In the genomic region with DNA sequence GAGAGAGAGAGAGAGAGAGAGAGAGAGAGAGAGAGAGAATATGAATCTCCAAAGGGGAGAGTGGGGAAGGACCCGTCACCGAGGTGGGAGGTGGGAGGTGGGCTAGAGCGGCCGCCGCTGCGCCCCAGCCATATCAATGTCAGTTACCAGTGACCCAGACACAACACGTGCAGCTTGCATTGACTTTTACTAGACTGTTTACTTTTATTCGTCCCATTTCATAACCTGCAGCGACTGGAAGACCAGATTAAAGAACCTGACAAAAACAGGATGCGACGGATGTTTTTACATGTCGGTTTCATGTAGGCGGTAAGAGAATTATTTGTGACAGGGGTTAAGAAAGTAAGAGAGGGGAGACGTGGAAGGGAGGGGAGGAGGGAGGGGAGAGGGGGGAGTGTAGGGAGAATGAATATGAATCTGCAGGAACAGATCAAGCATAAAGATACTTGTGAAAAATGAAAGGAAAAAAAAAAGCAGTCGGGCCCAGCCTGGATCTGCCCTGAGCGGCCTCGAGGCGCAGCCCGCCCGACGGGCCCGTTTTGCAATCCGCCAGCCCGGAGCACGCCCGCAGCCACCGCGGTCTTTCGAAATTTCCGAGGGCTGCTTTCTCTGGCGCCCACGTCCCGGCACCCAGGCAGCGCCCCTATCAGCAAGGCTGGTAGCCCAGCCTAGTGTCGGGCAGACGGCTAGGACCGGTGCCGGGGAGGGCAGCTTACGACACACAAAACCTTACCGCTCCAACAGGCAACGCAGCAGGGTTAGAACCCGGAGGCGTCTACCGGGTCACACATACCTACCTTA, we compare ENCODE assay signal across 9 mouse cellular contexts. TPM values are rescaled to one million over a fixed set of nuclear protein-coding genes. Genes with fewer than 3 reads are reported as not detected.
A peak's percentile ranks its signal among the peaks of the same experiment; 100 is the strongest.
DNase-seq lines count a peak whose midpoint lies in the region; ATAC-seq and TF ChIP-seq lines count a peak whose summit lies in the region.
"Had no signal": no experiment of that assay in that cellular context is flagged by ENCODE, and none has a peak within 500 bp of the region (broad histone marks: within the 10 kb centered on the region; RNA-seq: fewer than 3 reads in every experiment).

No protein-coding gene starts in this region.

- no peak for TF ChIP-seq CTCF in brain, embryonic 14.5 days (IDR thresholded peaks at IDR 0.05; ENCODE audit: borderline replicate concordance, extremely low read depth, insufficient read depth, insufficient read length)
- no peak for TF ChIP-seq CTCF in small intestine, adult 2 months (IDR thresholded peaks at IDR 0.05; ENCODE audit: extremely low read depth, insufficient read length, insufficient replicate concordance, low read depth, low read length)

- H3K27ac ChIP-seq in heart, embryonic 10.5 days = peak overlapping the region; percentile 62
- no peak overlapping the region for H3K27ac ChIP-seq in heart, embryonic 11.5 days (ENCODE audit: low read depth, low read length)
- no peak overlapping the region for H3K27ac ChIP-seq in kidney, embryonic 16.5 days (ENCODE audit: low read length)
- H3K27ac ChIP-seq in small intestine, adult 2 months (ENCODE audit: insufficient read depth, low read depth, low read length) = no peak overlapping the region

- peak overlapping the region; percentile 92 for H3K4me2 ChIP-seq in heart, embryonic 11.5 days
- H3K4me2 ChIP-seq in kidney, embryonic 16.5 days (replicated peaks; ENCODE audit: low read depth, low read length) = peak overlapping the region; percentile 96

- peaks cover 24% of the 10 kb centered on the region for H3K4me1 ChIP-seq in heart, embryonic 10.5 days
- no peaks in the 10 kb centered on the region for H3K4me1 ChIP-seq in heart, embryonic 11.5 days (ENCODE audit: control insufficient read depth, insufficient read depth, low read length)
- peaks cover 32% of the 10 kb centered on the region for H3K4me1 ChIP-seq in kidney, embryonic 16.5 days (ENCODE audit: insufficient read depth, low read length)
- H3K4me1 ChIP-seq in small intestine, adult 2 months (ENCODE audit: control insufficient read depth, insufficient read depth, insufficient read length, low read length) = peaks cover 9% of the 10 kb centered on the region

- H3K9me3 ChIP-seq in heart, embryonic 10.5 days = no peaks in the 10 kb centered on the region
- H3K9me3 ChIP-seq in heart, embryonic 11.5 days (replicated peaks; ENCODE audit: control insufficient read depth, low read length) = no peaks in the 10 kb centered on the region
- H3K9me3 ChIP-seq in kidney, embryonic 16.5 days (ENCODE audit: low read length) = no peaks in the 10 kb centered on the region

- peak overlapping the region; percentile 75 for H3K4me3 ChIP-seq in heart, embryonic 10.5 days
- peak overlapping the region; percentile 67 for H3K4me3 ChIP-seq in heart, embryonic 11.5 days (ENCODE audit: low read depth, low read length)
- H3K4me3 ChIP-seq in kidney, embryonic 16.5 days (ENCODE audit: low read length) = peak overlapping the region; percentile 61
- peak overlapping the region; percentile 64 for H3K4me3 ChIP-seq in small intestine, adult 2 months (ENCODE audit: low read depth, low read length)

- TF ChIP-seq POLR2A in brain, embryonic 14.5 days (IDR thresholded peaks at IDR 0.05; ENCODE audit: borderline replicate concordance, extremely low read depth, insufficient read depth, insufficient read length, poor library complexity, severe bottlenecking) = no peak
- TF ChIP-seq POLR2A in small intestine, adult 2 months (IDR thresholded peaks at IDR 0.05; ENCODE audit: low read depth, low read length) = no peak

- WGBS in heart, embryonic 10.5 days = under 1% methylated on average over 44 of the region's 44 CpGs
- WGBS in heart, embryonic 11.5 days (ENCODE audit: insufficient replicate concordance) = under 1% methylated on average over 44 of the region's 44 CpGs
- WGBS in kidney, embryonic 16.5 days = 1% methylated on average over 44 of the region's 44 CpGs
- WGBS in small intestine, adult 2 months = 2% methylated on average over 44 of the region's 44 CpGs

- DNase-seq in heart, embryonic 10.5 days (ENCODE audit: low spot score) = no peak
- no peak for DNase-seq in heart, postnatal 25 days (ENCODE audit: low spot score)
- peak; percentile 51 for DNase-seq in brain, embryonic 14.5 days (ENCODE audit: low read depth)
- peak; percentile 44 for DNase-seq in lung, postnatal 36 days
- DNase-seq in c-Kit-positive CD71-positive TER-119-positive erythroid progenitor cells, embryonic 14.5 days (ENCODE audit: low spot score) = no peak

- H3K27me3 ChIP-seq in heart, embryonic 10.5 days (ENCODE audit: insufficient read depth, poor library complexity, severe bottlenecking) = peaks cover 51% of the 10 kb centered on the region
- peaks cover 18% of the 10 kb centered on the region; the same call in 1 of the 2 replicates for H3K27me3 ChIP-seq in heart, embryonic 11.5 days (ENCODE audit: control insufficient read depth, insufficient read depth, low read length)
- H3K27me3 ChIP-seq in kidney, embryonic 16.5 days (ENCODE audit: insufficient read depth, low read length) = peaks cover 51% of the 10 kb centered on the region
- peaks cover 60% of the 10 kb centered on the region for H3K27me3 ChIP-seq in small intestine, adult 2 months (ENCODE audit: control insufficient read depth, insufficient read depth, low read length)
- H3K27me3 ChIP-seq: Patski had no signal

- peak overlapping the region; percentile 6 for H3K9ac ChIP-seq in heart, embryonic 11.5 days (ENCODE audit: low read depth, low read length)
- peak overlapping the region; percentile 54; the same call in 1 of the 2 replicates for H3K9ac ChIP-seq in kidney, embryonic 16.5 days (replicated peaks; ENCODE audit: low read length)

- no peak for ATAC-seq in heart, embryonic 11.5 days (replicated peaks; ENCODE audit: insufficient number of reproducible peaks, low FRiP score, low TSS enrichment)
- ATAC-seq in kidney, embryonic 16.5 days (ENCODE audit: low FRiP score, low TSS enrichment) = 0 out of 2 replicates have a peak, but pooled peaks have one; percentile 16
- ATAC-seq: Patski had no signal

- no peaks in the 10 kb centered on the region for H3K36me3 ChIP-seq in heart, embryonic 10.5 days
- H3K36me3 ChIP-seq in heart, embryonic 11.5 days (ENCODE audit: control insufficient read depth, insufficient read depth, low read length) = no peaks in the 10 kb centered on the region
- no peaks in the 10 kb centered on the region for H3K36me3 ChIP-seq in kidney, embryonic 16.5 days (ENCODE audit: insufficient read depth, low read length)
- H3K36me3 ChIP-seq in small intestine, adult 2 months (ENCODE audit: control insufficient read depth, insufficient read depth, low read length) = no peaks in the 10 kb centered on the region

- intact Hi-C loops in heart, postnatal 25 days (cut with DNase I) = loop anchor here (10.0 kb wide), 1 partner anchor 172 kb away; no protein-coding TSS in a partner anchor

RNA-seq across cellular contexts. Expression of a gene that starts 1.8 kb away (rescaled TPM):
- polyA plus RNA-seq in heart, embryonic 10.5 days (2016; fragmentation: Nextera tagmentation; extraction: Ambion mirVana) = 3.7 and 10.6 TPM in 2 replicates
- total RNA-seq in heart, postnatal 25 days (2021) = 1 to 10 TPM in 1 of 2 experiments, under 1 TPM in 1; 0.57 to 1.1 TPM
- 6.8 and 7.6 TPM in 2 replicates for polyA plus RNA-seq in brain, embryonic 14.5 days (2012; rRNA removed)
- 8.1 and 10.3 TPM in 2 replicates for polyA plus RNA-seq in heart, embryonic 11.5 days (2014; fragmentation: Nextera tagmentation; extraction: Ambion mirVana)
- 2.5 and 3.2 TPM in 2 replicates for polyA plus RNA-seq in kidney, embryonic 16.5 days (2015; fragmentation: Nextera tagmentation; extraction: Ambion mirVana)
- 1.5 and 4.4 TPM in 2 replicates for polyA plus RNA-seq in small intestine, adult 2 months (2012; rRNA removed)

Comparison
In these comparisons a context has a peak if more than half of its experiments do, and no peak if none do; other contexts are left out.
1. DNase-seq: peak in brain, embryonic 14.5 days (single experiment) and lung, postnatal 36 days (single experiment); none in heart, embryonic 10.5 days (single experiment), heart, postnatal 25 days (single experiment) and c-Kit-positive CD71-positive TER-119-positive erythroid progenitor cells, embryonic 14.5 days (single experiment).
2. Peak in every context shown above with its lines, with median percentiles within 50 percentile points of each other: H3K4me3 ChIP-seq.